Mouse (Mus musculus) heart, adult 2 months (tissue): ENCODE measurements around the gene Maff.

Source experiments
- CTCF ChIP-seq: fragments of 200-600 bp; IDR thresholded peaks from 2 replicates; pipeline ENCODE4 v1.8.1; 2022; ENCODE audit warnings: antibody characterized with exemption, mild to moderate bottlenecking, moderate library complexity
- POLR2A ChIP-seq: fragments of 200-500 bp; IDR thresholded peaks from 2 replicates; pipeline ENCODE4 v1.6.1; 2011; ENCODE audit warnings: mild to moderate bottlenecking, low read depth, low read length, control low read depth; ENCODE audit not compliant: insufficient read depth

- no peak for TF ChIP-seq CTCF
- TF ChIP-seq POLR2A = 0 out of 2 replicates have a peak, but pooled peaks have one; percentile 32
These were observed 53.9 kb downstream of the Maff start for GRCm38 (mm10) chr15:79400134-79400974.
